Mouse (Mus musculus): ENCODE measurements at regions not wholly inside any gene's neighbourhood (a gene's known extent, or its start where the extent isn't known, plus 50 kb on each side); places are given as distances from the start of the nearest gene placed in this dataset.
A peak's percentile ranks its signal among the peaks of the same experiment; 100 is the strongest.

DNA sequence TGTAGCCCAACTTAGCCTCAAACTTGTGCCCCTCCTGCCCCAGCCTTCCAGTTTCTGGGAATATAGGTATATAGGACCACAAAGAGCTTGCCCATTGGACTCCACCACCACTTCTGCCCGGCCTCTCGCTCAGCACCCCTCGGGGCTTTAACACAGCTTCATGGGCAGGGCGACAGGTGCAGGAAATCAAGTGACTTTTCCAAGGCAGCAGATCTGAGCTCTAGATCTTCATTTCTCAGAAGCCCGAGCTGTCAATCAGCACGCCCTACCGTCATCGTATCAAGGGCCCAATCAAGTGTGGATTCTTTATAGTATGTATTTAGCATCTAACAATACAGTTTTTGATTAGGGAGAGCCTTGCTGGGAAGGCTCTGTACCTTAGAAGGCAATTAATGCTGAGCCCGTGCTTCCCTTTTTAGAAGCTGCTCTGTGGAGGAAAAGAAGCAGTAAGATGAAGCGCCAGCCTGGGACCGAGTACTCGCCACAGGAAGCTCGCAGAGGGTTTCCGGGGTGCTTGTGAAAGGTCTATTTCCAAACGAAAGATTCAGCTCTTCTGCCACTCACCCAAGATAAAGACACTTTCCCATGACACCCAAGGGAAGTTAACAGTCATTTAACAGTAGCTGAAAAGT, 56.9 kb upstream of the E2f3 start:
- peak in 1 of 2 experiments; percentile 6 for DNase-seq

DNA sequence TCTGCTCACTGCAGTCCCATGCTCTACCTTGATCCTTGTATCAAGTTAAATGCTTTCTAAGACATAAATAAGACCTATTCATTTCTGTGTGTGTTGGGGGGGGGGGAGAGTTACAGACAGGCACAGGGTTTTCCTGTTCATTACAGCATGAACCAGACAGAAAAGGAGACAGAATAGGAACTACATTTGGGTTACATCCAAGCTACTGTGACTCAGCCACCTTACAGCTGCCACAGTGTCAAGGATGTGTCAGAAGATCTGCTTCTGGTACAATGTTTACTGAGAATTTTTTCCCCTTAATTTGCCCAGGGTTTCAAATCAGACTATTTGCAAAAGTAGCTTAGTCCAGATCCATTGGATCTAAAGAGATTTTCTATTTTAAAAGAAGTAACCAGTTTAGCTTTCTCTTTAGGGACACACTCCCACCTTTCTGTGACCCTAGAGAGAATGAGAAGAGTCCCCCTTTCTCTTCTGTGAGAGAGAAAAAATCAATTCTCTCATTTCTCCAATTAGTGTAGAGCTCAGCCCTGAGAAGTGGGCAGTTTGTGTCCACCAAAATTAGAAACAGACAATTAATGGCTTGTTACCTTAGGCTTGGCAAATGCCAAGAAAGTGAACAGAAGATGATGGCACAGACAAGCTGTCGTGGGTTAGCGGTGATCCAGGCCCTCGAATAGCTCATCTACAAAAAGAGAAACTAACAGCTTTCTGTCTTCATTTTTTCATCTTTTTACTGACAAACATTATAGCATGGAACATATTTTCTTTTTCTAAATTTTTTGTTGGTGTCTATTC, 55.8 kb upstream of the E2f3 start:
- no peak for DNase-seq

DNA sequence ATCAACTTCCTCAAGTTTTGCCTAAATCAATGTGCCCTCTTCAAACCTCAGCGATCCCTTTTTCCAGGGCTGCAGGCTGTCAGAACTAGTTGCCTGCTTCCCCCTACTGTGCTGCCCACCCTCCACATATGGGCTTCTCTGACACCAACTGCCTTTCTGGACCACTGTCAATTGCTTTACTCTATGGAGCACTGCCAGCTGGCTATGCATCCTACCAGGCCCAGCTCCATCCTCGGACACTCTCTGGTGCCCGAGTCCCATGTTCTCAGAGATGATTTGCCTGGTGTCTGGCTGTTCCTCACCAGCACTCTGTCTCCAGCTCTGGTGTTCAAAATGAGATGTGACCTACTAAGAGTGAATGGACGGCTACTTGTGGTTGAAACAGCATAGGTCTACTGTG, 54.4 kb upstream of the E2f3 start:
- no peak for DNase-seq

DNA sequence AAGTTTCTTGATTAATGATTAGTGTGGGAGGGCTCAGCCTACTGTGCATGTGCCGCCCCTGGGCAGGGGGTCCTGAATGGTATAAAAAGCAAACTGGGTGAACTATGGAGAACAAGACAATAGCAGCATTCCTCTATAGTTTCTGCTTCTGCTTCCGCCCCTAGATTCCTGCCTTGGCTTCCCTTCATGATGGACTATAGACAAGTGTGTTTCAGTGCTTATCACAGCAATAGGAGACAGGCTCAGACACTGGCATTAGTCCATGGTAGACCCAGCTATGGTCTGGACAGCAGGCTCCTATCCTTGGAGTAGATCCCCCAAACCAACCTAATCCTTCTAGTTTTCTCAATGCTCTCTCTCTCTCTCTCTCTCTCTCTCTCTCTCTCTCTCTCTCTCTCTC, 53.9 kb upstream of the E2f3 start:
- DNase-seq = no peak

DNA sequence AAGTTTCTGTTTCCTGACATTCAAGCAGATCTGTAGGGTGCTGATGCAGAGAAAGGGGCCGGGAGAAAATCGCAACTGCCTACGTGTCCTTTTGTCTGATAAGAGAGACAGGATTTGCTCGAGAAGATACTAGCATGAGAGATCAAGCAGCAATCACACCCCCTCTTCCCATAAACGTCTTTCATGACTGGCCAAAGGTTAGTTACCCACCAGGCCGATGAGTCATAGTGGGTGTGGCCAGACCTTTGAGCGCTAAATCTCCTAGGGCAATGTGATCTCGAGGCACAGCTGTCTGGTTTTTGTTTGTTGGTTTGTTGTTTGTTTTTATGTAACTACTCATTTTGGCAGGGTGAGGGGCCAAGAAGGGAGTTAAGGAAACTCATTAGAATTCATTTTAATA, 50.7 kb upstream of the E2f3 start:
- DNase-seq = no peak

DNA sequence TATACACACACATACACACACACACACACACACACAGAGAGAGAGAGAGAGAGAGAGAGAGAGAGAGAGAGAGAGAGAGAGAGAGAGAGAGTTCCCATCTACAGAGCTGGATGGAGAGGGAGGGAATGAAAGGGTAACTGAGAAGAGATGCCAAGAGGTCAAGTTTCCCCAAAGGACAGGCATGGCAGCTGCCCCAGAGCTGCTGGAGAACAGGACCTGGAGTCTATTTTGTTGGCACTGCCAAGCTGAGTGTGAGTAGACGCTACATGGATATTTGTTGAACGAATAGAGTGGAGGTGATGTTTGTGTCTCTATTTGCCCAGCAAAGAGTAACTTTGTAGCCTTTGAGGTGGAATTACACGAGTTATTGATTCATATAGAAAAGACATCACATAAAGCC, 50.2 kb upstream of the E2f3 start:
- no peak for DNase-seq
